Mouse (Mus musculus) testis, adult 2 months (tissue): ENCODE measurements around the gene Glipr1l1.
A peak's percentile ranks its signal among the peaks of the same experiment; 100 is the strongest.

Source experiments
- CTCF ChIP-seq: fragments of 200-500 bp; IDR thresholded peaks from 2 replicates; pipeline ENCODE4 v1.5.1; 2012; ENCODE audit warnings: low read depth, mild to moderate bottlenecking, inconsistent platforms, low read length, moderate library complexity; ENCODE audit not compliant: control insufficient read depth, insufficient read depth, insufficient replicate concordance
- POLR2A ChIP-seq: fragments of 200-500 bp; IDR thresholded peaks from 2 replicates; pipeline ENCODE4 v1.6.1; 2012; ENCODE audit warnings: low read depth, mild to moderate bottlenecking, inconsistent platforms, low read length, moderate library complexity; ENCODE audit not compliant: control insufficient read depth

DNA sequence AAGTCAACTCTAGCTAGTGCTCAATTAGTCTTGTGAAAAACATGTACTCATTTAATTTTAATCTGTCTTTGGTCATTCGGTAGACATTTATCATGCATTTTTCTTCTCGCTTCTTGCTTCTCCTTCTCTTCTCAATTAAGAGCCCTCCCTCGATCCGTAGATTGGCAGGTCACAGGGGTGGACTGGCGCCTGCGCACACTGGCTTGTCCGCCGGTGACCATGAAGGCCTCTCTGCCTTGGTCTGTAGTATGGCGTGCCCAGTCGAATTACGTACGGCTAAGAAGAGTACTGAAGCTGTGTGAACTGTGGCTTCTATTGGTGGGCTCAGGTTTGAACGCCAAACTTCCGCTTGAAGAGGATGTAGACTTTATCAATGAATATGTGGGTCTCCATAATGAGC, 23.2 kb downstream of the Glipr1l1 start, which contains the start of gene Glipr1l2:
- TF ChIP-seq CTCF: no peak
- TF ChIP-seq POLR2A: peak; percentile 89
